Mouse (Mus musculus): ENCODE data around the gene Ube2d3. TPM values are rescaled to one million over a fixed set of nuclear protein-coding genes. Genes with fewer than 3 reads are reported as not detected.
"Not testable (repeated sequence)": the region's sequence is repeated elsewhere in the genome, so short reads cannot be mapped to it uniquely, and the experiment has no call there.

Gene Ube2d3
- polyA plus RNA-seq, 1 experiment = 60.9 TPM

DNA sequence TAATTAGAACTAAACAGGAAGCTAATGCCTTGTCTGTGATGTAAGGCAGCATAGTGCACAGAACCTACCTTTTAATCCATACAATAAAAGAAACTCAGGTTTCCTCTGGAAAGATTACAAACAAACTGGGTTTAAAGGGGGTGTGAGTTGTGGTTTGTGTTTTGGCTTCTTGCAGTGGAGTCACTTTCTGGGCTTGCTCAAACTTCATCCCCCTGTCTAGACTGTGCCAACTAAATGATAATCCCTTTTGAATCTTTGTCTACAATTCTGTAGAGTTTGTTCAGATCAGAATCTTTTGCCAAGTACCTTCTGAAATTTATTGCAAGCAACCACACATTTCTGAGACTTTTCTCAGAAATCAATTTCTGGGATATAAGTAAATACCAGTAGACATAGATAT lies 7.0 kb downstream of the Ube2d3 start:
- TF ChIP-seq CTCF (IDR thresholded peaks at IDR 0.05; ENCODE audit: insufficient read depth, low read depth, low read length) = no peak
- TF ChIP-seq POLR2A (IDR thresholded peaks at IDR 0.05; ENCODE audit: insufficient read depth, low read depth, low read length) = no peak
- Histone ChIP-seq H3K4me3 (ENCODE audit: insufficient read depth, low read depth, low read length) (no peak overlapping the region), H3K4me1 (ENCODE audit: control insufficient read depth, insufficient read depth, low read length) (no peaks in the 10 kb centered on the region), H3K27ac (ENCODE audit: insufficient read depth, low read depth, low read length) (no peak overlapping the region)

DNA sequence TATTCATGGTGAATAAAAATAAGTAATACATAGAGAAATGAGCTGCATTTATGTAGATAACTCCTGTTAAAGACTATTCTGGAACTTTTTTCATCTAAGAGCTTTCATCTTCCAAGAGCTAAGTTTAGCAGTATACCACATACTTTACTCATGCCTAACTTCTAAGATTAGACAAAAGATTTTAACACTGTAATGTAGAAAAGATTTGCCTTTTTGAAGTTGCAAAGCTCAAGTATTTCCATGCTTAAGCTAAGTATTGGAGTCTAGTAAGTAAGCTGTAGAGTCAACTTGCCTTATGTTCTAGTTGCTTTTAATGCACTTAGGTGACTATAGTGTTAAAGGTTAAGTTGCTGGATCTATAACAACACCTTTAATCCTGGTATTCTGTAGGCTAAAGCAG lies 21.0 kb downstream of the Ube2d3 start:
- Histone ChIP-seq H3K27ac (ENCODE audit: insufficient read depth, low read depth, low read length) (no peak overlapping the region), H3K4me3 (ENCODE audit: insufficient read depth, low read depth, low read length) (no peak overlapping the region), H3K4me1 (ENCODE audit: control insufficient read depth, insufficient read depth, low read length) (no peaks in the 10 kb centered on the region)
- TF ChIP-seq POLR2A (IDR thresholded peaks at IDR 0.05; ENCODE audit: insufficient read depth, low read depth, low read length) (no peak), CTCF (IDR thresholded peaks at IDR 0.05; ENCODE audit: insufficient read depth, low read depth, low read length) (no peak)

DNA sequence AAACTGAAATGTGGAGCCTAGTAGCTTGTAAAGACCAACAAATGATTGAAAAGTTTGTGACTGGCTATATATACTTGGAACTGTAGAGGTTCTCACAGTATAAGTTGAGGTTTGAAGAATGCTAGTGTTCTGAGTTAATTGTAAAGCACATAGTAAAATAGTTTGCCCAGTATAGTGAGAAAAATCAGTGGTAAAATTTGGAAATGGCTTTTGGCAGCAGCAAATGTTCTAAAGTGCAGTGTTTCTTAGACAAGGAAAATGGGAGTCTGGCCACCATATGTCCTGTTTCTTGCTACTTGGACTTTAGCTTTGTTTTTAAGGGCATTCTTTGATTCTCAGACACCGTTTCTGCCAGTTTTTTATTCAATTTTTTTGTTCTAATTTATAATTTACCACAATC lies 30.5 kb downstream of the Ube2d3 start:
- Histone ChIP-seq H3K4me1 (ENCODE audit: control insufficient read depth, insufficient read depth, low read length) (no peaks in the 10 kb centered on the region), H3K4me3 (ENCODE audit: insufficient read depth, low read depth, low read length) (no peak overlapping the region), H3K27ac (ENCODE audit: insufficient read depth, low read depth, low read length) (no peak overlapping the region)
- 86% methylated on average over 1 of the region's 1 CpGs for WGBS
- no peak for TF ChIP-seq CTCF (IDR thresholded peaks at IDR 0.05; ENCODE audit: insufficient read depth, low read depth, low read length)
- no peak for TF ChIP-seq POLR2A (IDR thresholded peaks at IDR 0.05; ENCODE audit: insufficient read depth, low read depth, low read length)

DNA sequence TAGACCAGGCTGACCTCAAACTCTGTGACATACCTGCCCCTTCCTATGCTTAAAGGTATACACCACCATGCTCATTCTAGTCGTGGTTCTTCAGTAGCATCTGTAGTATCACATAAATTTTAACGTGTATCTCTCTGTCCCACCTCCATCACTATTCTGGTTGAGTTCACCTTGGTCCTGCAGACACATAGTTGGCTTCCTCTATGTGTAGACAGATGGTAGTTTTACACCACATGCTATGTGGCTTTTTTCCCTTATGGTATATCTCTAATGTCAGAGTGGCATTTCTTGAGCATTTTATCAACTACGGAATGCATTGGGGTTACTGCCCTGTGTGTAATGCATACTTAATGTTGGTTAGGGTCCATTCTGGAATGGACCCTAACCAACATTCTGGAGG lies 31.2 kb downstream of the Ube2d3 start:
- Histone ChIP-seq H3K4me3 (ENCODE audit: insufficient read depth, low read depth, low read length) (no peak overlapping the region), H3K4me1 (ENCODE audit: control insufficient read depth, insufficient read depth, low read length) (no peaks in the 10 kb centered on the region), H3K27ac (ENCODE audit: insufficient read depth, low read depth, low read length) (no peak overlapping the region)
- 67% methylated on average over 3 of the region's 3 CpGs for WGBS
- TF ChIP-seq POLR2A (IDR thresholded peaks at IDR 0.05; ENCODE audit: insufficient read depth, low read depth, low read length) (no peak), CTCF (IDR thresholded peaks at IDR 0.05; ENCODE audit: insufficient read depth, low read depth, low read length) (no peak)

DNA sequence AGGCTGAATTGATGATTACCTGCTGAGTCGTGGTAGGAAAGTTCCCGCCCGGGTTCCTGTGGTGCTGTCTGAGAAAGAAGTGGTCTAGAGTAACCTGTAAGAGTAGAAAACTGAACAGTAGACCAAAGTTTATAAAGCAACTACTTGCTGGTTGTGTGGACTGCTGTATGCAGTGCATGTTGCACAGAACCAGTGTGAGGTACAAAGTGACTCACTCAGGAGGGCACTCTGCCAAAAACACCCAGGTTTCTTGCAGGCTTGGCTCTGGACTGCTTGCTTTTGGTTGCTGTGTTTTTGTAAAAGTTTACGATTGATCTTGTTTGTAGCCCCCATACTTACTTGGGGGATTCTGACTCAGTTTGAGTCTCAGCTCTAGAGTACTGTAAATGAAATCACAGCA lies 32.0 kb downstream of the Ube2d3 start:
- H3K27ac ChIP-seq (ENCODE audit: insufficient read depth, low read depth, low read length) = no peak overlapping the region
- H3K4me1 ChIP-seq (ENCODE audit: control insufficient read depth, insufficient read depth, low read length) = no peaks in the 10 kb centered on the region
- no peak overlapping the region for H3K4me3 ChIP-seq (ENCODE audit: insufficient read depth, low read depth, low read length)
- TF ChIP-seq POLR2A (IDR thresholded peaks at IDR 0.05; ENCODE audit: insufficient read depth, low read depth, low read length) (no peak), CTCF (IDR thresholded peaks at IDR 0.05; ENCODE audit: insufficient read depth, low read depth, low read length) (no peak)
- 19% methylated on average over 4 of the region's 4 CpGs for WGBS

DNA sequence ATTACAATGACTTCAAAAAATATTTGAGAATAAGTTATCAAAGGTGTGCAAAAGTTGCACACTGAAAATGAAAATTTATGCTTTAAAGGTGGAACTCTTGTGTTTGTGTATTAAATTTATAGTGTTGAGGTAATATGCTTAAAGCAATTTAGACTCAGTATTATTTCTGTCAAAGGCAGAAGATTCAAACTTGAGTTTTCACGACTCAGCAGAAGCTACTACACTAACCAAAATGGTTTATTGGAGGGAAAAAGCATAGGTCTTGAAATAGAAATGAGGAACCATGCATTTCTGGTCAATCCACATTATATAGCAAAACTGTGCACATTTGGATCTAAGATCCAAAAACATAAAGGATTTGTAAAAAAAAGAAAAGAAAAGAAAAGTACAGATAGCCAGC lies 32.9 kb downstream of the Ube2d3 start:
- WGBS = 82% methylated on average over 1 of the region's 1 CpGs
- Histone ChIP-seq H3K4me1 (ENCODE audit: control insufficient read depth, insufficient read depth, low read length) (no peaks in the 10 kb centered on the region), H3K27ac (ENCODE audit: insufficient read depth, low read depth, low read length) (no peak overlapping the region), H3K4me3 (ENCODE audit: insufficient read depth, low read depth, low read length) (no peak overlapping the region)
- TF ChIP-seq CTCF (IDR thresholded peaks at IDR 0.05; ENCODE audit: insufficient read depth, low read depth, low read length) = no peak
- TF ChIP-seq POLR2A (IDR thresholded peaks at IDR 0.05; ENCODE audit: insufficient read depth, low read depth, low read length) = no peak

DNA sequence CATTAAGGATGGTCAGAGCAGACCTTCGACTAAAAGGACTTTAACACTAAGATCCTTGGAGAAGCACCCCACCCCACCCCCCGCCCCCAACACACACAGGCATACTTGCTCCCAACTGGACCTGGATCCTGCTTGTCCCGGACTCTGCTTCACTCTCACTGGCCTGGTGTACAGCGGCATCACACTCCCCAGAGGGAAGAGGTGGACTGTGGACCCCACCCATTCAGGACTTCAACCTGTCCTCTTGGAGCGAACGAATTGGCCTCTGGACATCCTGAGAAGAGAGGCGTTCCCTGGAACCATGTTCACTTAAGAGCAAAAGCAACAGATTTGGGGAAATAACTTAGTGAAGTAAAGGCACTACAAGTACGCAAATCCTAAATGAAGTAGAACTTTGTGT lies 37.1 kb downstream of the Ube2d3 start:
- Histone ChIP-seq H3K4me3 (ENCODE audit: insufficient read depth, low read depth, low read length) (no peak overlapping the region), H3K4me1 (ENCODE audit: control insufficient read depth, insufficient read depth, low read length) (no peaks in the 10 kb centered on the region), H3K27ac (ENCODE audit: insufficient read depth, low read depth, low read length) (no peak overlapping the region)
- WGBS = 91% methylated on average over 8 of the region's 8 CpGs
- TF ChIP-seq CTCF (IDR thresholded peaks at IDR 0.05; ENCODE audit: insufficient read depth, low read depth, low read length) (no peak), POLR2A (IDR thresholded peaks at IDR 0.05; ENCODE audit: insufficient read depth, low read depth, low read length) (no peak)

DNA sequence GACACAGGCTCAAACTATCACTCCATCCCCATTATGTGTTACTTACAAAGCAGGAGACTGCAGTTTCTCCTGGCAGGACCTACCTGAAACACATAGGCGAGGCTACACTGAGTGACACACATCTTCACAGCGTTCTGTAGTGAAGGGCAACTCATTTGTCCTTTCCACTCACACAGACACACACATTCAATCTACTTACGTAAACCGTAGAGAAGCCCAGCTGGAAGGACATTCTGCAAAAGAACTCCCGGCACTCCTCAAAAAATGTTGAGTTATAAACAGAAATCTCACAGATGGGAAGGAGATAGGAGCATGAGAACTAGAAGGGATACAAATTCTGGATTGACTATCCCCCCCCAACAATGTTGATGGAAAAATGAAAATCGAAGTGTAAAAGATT lies 38.3 kb downstream of the Ube2d3 start:
- WGBS = 83% methylated on average over 6 of the region's 6 CpGs
- H3K27ac ChIP-seq (ENCODE audit: insufficient read depth, low read depth, low read length) = no peak overlapping the region
- no peaks in the 10 kb centered on the region for H3K4me1 ChIP-seq (ENCODE audit: control insufficient read depth, insufficient read depth, low read length)
- TF ChIP-seq POLR2A (IDR thresholded peaks at IDR 0.05; ENCODE audit: insufficient read depth, low read depth, low read length) = no peak
- no peak for TF ChIP-seq CTCF (IDR thresholded peaks at IDR 0.05; ENCODE audit: insufficient read depth, low read depth, low read length)
- no peak overlapping the region for H3K4me3 ChIP-seq (ENCODE audit: insufficient read depth, low read depth, low read length)

DNA sequence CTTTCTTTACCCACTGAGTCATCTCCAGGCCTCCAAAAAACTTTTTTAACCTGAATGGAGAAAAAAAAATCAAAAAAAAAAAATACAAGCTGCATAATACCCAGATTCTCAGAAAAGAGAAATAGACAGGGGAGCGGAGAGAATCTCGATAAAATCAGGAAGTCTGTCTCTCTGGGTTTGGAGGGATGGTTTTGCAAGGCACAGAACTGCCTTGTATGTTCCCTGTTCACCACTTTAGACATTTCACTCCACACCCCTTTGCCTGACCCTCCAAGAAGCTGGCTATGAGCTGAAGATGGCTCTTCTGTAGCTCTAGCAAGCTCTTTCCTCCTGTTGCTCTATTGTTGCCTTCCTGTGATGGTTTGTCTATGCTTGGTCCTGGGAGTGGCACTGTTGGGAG lies 39.0 kb downstream of the Ube2d3 start:
- WGBS = 97% methylated on average over 2 of the region's 2 CpGs
- H3K4me3 ChIP-seq (ENCODE audit: insufficient read depth, low read depth, low read length) = no peak overlapping the region
- no peak overlapping the region for H3K27ac ChIP-seq (ENCODE audit: insufficient read depth, low read depth, low read length)
- H3K4me1 ChIP-seq (ENCODE audit: control insufficient read depth, insufficient read depth, low read length) = no peaks in the 10 kb centered on the region
- TF ChIP-seq POLR2A (IDR thresholded peaks at IDR 0.05; ENCODE audit: insufficient read depth, low read depth, low read length) (no peak), CTCF (IDR thresholded peaks at IDR 0.05; ENCODE audit: insufficient read depth, low read depth, low read length) (no peak)

DNA sequence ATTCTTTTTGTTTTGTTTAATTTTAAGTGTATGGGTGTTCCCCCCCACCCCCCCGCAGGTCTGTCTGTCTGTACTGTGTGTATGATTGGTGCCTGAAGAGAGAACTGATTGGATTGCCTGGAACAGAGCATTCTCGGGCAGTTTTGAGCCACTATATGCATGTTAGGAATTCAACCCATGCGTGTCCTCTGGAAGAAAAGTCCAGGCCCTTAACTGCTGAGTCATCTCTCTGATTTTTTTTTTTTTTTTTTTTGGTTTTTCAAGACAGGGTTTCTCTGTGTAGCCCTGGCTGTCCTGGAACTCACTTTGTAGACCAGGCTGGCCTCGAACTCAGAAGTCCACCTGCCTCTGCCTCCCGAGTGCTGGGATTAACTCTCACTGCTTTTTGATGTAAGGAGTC lies 41.1 kb downstream of the Ube2d3 start:
- not testable (repeated sequence) for H3K4me3 ChIP-seq (ENCODE audit: insufficient read depth, low read depth, low read length); H3K4me1 ChIP-seq (ENCODE audit: control insufficient read depth, insufficient read depth, low read length); H3K27ac ChIP-seq (ENCODE audit: insufficient read depth, low read depth, low read length)
- WGBS = 92% methylated on average over 5 of the region's 5 CpGs
